Mouse (Mus musculus) gastrocnemius, postnatal 36 days (tissue): ENCODE results near the gene Mapkbp1. TPM values are rescaled to one million over a fixed set of nuclear protein-coding genes. Genes with fewer than 3 reads are reported as not detected.

Experiments used
- DNase-seq, 2 experiments: peaks; one replicate each; pipeline ENCODE4 v3.0.0; 2022
- intact Hi-C: fragments of 180-260 bp; cut with DNase I; formaldehyde crosslinking; loops from one replicate; pipeline ENCODE4 v1.15.1; 2025
- total RNA-seq, 2 experiments: library from RNA; stranded (reverse); gene quantifications; 2 replicates each; pipeline ENCODE4 v1.2.3; 2021

The Mapkbp1 gene
- total RNA-seq, 2 experiments from 2014 or later = 6.2 to 8.1 TPM

DNA sequence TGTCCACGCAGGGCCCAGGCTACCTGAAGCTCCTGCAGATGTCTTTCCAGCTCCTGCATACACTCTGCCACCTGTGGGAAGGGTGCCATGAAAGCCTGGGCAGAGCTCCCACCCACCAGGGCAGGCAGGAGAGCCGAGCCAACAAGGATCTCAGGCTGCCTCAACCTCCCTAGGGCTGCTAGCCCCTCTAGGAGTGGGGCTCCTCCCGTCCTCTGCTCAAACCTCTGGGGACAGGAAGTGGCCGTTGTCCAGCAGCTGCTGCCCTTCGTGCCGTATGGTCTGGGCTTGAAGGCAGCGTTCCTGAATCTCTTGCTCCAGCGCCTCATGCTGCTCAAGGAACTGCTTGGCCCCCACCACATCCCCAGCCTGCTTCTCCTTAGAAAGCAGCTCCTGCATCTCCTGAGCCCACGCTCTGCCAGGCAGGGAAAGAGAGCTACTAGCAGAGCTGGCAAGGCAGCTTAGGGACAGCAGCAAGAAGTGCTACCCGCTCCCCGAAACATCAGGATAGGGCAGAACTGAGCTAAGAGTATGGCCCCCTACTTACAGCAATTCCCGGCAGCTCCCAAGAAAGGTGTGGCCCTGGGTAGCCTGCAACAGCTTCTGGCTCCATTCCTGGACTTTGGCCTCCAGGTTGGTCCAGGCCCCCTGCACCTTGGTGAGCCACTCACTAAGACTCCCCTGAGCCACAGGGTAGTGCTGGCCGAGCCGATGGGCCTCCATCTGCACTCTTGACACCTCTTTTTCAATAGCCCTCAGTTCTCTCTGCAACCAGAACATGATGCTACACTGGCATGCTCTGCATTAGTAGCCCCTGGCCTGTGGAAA is 74.2 kb downstream of the Mapkbp1 start:
- no peak for DNase-seq
- intact Hi-C loops = no loop called here

DNA sequence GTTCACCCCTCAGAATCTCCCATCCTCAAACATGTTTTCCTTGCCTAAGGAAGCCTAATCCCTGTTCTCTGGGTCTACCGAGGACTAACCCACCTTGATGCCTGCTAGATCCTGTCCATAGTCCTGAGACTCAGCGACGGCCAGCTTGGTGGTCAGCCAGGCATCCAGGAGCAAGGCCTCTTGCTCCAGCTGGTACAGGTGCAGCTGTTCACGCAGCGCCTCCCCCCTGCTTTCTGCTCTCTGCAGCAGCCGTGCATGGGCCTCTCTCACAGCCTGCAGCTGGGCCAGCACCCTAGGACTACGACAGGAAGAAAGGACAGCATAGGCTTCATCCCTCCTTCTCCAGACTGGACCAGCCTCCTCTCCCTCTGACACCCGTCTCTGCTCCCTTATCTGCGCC is 75.7 kb downstream of the Mapkbp1 start:
- no peak for DNase-seq
- intact Hi-C loops = no loop called here

DNA sequence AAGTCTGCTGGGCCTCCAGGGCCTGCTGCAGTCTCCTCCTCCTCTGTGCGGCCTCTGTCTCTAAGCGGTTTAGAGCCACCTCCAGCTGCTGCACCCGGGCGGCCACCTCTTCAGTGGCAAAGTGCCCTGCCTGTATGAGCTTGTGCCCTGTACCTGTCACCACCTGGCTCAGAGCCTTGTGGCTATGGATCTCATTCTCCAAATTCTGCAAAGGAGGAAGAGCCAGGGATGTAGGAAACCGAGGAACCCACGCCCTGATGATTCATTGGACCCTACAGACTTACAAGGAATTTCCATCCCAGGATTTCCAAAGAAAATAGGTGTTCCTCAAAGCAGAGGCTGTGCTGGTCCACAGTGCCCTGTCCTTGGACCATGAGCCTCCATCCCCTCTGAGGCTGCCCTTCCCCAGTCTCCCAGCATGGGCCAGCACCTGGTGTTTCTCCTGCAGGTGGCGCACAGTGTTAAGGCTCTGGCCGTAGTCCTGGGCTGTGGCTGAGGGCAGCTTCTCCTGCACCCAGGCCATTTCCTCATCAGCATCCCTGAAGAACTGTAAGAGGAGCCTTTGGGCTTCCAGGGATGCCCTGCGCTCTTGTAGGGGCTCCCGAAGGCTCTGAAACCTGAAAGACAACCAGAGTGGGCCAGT is 77.3 kb downstream of the Mapkbp1 start:
- intact Hi-C loops = loop anchor here (2.0 kb wide), 1 partner anchor 17 kb away; no protein-coding TSS in a partner anchor
- peak in 1 of 2 experiments; percentile 42 for DNase-seq

DNA sequence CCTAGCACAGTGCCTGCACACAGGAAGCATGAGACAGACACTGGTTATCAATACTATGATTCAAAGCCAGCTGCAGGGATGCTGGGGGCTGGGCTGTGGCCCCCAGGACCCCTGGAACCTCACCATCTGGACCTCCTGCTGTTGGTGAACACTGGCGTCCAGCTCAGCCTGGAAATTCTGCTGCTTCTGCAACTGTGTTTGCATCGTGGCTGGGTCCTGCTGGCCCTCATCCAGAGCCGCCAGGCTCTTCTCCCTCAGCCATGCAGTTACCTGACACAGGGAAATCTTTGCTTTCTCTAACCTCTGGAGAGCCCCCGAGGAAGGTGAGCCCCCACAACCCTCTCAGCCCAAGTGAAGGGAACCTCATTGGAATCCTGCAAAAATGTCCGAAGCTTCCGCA is 78.9 kb downstream of the Mapkbp1 start:
- intact Hi-C loops = loop anchor here (2.0 kb wide), 1 partner anchor 15 kb away; no protein-coding TSS in a partner anchor
- DNase-seq = no peak

DNA sequence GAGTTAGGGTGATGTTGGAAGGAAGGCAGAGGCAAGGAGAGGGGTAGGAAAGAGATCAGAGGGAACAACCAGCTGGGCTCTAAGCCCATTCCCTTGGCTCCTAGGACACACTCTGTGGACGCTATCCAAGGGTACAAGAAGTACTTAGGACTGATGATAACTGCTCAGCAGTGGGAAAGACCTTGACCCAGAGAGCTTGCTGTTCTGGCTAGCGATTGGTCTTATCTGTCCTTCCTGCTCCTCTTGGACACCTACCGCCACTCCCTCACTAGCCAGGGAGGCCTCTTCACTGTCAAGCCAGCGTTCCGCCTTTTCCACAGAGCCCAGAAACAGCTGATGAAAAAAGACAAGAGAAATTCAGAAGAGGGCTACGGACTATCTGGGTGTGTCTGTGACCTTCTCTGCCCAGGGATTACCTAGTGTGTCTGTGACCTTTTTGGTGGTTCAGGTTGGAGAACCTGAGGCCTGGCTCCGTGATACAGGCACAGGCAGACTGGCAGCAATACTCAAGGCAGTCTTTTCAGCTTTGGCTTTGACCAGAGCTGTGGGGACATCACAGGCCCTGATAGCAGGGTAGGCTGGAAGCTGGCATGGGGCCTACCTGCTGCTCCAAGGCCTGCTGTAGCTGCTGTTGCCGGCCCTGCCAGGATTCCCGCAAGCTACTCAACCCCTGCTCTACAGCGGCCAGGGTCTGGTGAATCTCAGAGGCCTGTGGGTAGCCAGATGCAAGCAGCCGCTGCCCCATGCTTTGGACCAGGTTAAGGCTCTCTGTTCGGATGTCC is 82.5 kb downstream of the Mapkbp1 start:
- DNase-seq = no peak
- intact Hi-C loops = no loop called here

DNA sequence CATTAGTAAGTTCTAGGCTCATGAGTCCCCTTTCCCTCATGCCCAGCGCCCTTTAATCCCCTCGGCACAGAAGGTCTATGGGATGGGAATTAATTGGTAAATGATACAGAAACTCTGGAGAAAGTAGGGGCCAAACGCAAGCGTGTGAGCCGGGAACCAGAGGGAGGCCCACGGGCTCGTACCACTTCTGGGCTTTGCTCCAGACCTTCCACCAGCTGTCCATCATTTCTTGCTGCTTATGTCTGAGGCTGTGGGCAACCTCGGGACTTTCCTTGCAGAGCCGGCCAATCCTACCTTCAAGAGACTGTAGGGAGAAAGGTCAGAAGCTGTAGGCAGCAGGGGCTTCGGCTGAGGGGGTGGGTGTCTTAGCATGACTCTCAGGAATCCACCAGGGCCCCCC is 83.4 kb downstream of the Mapkbp1 start:
- DNase-seq = no peak
- intact Hi-C loops = no loop called here

DNA sequence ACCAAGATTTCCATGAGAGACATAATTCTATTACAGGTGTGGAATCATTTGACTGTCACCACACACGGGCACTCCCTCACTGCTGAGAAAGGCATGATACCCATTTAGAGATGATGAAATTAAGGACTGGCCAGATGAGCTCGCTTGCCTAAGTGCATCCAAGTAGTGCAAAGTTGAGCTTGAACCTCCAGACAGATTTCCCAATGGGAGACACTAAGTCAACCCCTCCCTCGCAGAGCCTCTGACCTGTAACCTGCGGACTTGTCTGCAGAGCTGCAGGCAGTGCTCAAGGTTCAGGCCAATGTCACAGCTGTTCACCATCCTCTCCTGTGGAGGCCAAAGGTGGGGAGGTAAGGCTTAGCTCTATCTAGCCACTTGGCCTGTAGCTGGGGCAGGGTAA is 86.3 kb downstream of the Mapkbp1 start:
- intact Hi-C loops = no loop called here
- DNase-seq = no peak

DNA sequence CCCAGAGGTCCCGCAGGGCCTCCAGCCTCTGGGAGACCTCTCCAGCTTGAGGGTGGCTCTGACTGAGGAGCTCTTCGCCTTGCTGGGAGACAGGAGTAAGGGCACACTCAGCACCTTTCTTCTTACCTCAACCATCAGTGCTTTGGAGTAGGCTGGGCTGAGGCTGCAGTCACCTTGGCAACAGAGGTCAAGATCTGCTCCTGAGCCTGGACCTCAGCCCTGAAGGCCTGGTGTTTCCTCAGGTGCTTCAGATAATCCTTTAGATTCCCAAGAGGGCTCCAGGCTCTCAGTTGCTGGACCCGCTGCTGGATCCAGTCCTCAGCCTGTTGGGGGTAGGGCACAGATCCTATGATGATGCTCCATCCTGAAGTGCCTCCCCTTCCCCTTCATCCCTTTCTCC is 87.0 kb downstream of the Mapkbp1 start:
- intact Hi-C loops = no loop called here
- no peak for DNase-seq

DNA sequence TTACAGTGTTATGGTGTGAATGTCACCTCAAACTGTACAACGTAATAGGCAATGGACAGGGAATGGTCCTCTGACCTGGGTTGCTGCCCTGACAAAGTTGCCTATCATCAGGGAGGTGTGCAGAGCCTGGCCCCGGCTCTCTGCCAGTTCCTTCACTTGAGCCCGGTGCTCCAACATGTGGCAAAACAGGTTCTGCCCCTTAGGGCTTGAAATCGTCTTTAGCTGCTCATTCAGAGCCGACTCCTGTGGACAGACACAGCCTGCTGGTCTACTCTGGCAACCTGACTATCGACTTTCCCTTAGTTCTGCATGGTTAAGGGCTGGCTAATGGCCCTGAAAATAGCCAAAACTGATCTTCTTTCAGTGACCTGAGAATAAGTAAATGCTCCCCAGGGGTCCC is 87.7 kb downstream of the Mapkbp1 start:
- DNase-seq = no peak
- intact Hi-C loops = no loop called here

DNA sequence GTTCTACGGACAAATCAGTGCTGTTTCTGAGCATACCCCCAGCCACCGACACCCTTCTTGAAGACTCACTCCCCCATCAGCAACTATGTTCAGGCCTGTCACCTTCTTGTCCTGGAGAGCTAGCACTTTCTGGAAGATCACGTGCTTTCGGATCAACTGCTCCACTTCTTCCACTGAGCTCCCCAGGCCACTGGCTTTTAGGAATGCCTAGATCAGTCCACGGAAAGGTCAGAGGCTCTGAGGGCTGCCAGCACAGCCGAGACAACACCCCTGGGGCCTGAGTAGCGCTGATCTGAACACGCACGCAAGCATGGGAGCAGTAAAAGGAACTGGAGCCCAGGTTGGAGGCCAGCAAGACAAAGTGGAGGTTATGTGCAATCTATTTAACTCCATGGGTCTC is 88.2 kb downstream of the Mapkbp1 start:
- no peak for DNase-seq
- intact Hi-C loops = no loop called here

DNA sequence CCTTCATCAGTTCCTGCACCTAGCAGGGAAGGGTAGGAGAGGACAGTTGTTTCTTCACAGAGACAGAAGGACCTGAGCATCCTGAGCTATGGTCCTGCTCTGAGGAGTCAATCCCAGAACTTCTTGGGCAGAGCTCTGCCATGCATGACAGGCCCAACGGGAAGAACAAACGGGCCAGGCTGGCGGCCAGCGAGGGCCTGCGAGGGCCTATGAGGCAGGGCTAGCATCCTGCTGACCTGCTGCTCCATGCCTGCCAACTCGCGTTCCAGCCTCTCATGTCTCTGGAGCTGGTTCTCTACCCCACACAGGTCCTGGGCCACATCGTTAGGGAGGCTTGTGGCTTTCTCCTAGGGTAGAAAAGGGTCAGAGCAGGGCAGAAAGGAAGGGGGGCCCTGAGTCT is 89.7 kb downstream of the Mapkbp1 start:
- no peak for DNase-seq
- intact Hi-C loops = no loop called here

DNA sequence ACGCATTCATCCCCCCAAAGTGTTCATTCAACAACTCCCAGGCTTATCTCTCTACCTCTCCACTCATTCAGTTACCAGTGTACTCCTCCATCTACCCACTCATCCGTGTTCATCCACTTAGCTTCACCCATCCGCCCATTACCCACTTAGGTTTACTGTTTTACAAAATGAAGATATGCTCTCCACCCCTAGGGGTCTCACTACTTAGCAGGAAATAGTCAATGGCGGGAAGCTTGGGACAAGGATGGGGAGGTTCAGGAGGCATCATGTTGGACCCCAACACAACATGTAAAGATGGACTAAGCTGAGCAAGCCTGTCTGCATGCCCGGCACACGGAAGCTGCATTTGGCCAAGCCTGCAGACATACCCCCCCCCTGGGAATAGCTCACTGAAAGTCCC is 92.1 kb downstream of the Mapkbp1 start:
- intact Hi-C loops = no loop called here

DNA sequence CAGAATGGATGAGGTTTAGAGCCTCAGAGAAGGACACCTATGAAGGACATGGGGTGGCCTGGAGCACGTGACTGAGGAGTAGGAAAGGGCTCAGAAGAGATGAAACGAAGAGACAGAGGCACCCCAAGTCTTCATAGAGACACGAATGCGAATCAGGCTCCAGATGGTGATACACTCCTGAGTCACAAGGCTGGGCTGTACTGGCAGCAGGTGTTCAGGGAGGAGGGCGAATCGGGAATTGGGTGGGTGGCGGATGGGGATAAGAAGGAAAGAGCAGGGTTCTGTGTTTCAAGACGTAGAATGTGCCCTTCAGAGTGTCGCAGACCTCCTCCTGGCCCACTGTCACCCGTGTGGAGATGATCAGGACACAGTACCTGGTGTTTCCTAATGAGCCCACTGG is 92.7 kb downstream of the Mapkbp1 start:
- intact Hi-C loops = no loop called here
- DNase-seq = no peak

More for the DNA sequence above, 92.1 kb downstream of the Mapkbp1 start:
- no peak for DNase-seq

DNA sequence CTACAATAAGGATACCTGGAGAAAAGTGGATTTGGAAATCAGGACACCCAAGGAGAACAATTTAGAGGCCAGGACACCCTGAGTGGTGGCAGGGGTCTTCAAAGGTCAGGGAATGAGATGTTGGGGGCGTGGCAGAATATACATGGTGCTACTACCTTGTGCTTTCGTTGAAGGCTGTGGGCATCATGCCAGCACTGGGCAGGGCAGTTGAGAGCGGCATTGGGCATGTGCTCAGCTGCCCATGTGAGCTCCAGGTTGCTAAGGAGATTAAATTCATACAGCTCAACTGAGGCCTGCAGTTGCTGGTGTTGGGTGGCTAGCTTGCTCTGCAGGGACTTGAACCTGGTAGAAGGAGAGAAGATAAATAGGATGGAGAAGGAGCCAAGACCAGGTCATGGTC is 93.7 kb downstream of the Mapkbp1 start:
- intact Hi-C loops = loop anchor here (2.0 kb wide), 1 partner anchor 15 kb away; no protein-coding TSS in a partner anchor
- DNase-seq = no peak

DNA sequence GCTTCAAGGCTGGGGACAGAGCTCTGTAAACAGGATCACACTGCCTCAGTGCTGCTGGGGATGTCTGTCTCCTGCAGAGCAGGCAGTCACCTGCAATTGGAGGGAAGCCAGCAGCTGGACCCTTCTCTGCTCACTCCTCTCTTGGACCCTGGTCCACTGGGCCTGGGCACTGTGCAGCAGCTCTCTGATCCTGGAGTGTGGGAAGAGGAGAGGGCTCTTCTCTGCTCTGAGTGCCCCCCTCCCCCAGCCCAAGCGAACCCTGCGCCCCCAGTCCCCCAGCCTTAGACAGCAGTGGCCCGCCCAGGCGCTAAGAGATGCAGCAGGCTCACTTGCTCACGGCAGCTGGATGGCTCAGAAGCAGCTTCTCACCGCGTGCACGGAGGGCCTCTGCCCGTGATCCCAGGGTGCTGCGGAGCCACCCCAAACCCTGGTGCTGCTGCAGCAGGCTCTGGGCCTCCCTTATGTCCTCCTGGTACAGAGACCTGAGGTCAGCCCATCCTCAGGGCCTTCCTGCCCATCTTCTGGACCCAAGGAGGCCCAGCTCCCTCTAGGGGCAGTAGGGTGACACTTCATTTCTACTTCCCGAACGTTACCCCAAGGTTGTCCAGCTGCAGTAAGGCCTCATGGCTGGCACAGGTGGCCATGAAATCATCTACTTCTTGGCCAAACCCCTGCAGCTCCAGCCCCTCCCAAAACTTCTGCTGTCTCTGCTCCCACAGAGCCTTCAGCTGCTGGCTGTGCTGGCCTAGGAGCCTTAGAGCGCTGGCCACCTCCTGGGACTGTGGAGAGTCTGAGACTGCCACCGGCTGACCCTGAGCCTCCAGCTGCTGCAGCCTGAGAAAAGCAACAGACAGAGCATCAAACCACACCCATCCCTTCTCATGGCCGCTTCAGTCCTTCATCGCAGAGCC is 96.3 kb downstream of the Mapkbp1 start:
- peak in 1 of 2 experiments; percentile 41 for DNase-seq

DNA sequence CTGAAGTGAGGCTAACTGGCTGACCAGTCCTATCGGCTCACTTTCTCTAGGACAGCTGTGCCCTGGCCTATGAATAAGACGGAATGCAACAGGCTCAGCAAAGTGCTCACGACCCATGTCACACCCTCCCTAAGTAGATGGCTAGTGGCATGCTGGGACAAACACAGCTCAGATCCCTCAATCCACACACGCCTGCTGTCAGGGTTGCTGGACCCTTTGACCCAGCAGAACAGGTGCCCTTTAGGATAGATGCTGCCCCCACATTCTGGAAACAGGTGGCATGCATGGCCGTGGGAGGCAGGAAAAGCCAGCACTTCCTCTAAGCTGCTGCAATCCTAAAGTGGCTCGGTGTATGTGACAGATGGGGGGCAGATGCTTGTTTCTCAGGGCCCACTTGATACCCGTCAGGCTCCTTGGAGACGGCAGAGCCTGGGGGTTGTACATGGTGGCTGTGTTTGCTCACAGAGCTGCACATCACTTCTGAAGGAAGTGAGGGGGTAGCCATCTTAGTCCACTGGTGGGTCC is 97.0 kb downstream of the Mapkbp1 start:
- no peak for DNase-seq
- intact Hi-C loops = no loop called here

More for the DNA sequence above, 96.3 kb downstream of the Mapkbp1 start:
- intact Hi-C loops = no loop called here

DNA sequence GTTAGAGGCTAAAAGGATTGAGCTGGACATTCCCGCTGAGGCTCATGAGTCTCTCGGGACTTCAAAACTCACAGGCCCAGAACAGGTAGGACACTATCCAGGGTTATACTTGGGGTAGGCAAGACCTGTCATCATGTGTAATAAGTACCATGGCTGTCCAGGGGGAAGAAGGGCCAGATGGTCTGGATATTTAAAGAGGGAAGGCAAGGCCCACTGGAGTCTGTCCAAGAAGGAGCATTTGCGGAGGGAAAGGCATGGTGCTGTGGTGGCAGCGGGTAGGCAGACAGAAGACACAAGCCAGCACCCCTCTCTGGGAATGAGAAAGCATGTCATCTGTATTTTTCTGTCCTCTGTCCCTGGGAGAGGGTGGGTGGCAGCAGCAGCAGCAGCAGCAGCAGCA is 101.6 kb downstream of the Mapkbp1 start:
- no peak for DNase-seq
- intact Hi-C loops = no loop called here

DNA sequence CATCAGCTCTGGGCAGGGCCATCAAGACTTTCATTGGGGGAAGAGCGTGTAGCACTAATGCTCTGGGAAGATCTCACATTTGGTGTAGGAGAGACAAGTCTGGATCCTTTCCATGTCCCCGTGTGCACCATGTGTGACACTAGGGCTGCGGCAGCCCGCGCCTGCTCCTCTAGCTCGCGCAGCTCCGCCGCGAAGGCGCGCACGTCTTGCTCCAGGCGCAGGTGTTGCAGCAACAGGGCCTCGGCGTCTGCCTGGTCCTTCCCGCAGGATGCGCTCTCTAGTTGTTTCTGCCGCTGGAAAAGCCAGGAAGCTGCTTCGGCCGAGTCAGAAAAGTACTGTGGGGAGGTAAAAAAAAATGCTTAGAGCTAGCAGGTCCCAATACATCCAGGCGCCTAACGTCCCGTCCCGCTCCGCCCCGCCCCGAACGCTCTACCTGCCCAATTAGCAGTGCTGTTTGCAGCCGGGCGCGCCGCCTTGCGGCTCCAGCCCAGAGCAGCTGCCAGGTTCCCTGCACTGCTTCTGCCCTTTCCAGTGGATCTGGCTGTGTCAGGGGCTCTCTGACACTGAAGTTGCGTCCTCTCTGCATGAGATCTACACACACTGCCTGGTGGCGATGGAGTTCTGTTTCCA is 103.7 kb downstream of the Mapkbp1 start:
- intact Hi-C loops = no loop called here
- peak in 1 of 2 experiments; percentile 39 for DNase-seq
